Mouse (Mus musculus): ENCODE measurements around the gene D10Wsu102e.

DNA sequence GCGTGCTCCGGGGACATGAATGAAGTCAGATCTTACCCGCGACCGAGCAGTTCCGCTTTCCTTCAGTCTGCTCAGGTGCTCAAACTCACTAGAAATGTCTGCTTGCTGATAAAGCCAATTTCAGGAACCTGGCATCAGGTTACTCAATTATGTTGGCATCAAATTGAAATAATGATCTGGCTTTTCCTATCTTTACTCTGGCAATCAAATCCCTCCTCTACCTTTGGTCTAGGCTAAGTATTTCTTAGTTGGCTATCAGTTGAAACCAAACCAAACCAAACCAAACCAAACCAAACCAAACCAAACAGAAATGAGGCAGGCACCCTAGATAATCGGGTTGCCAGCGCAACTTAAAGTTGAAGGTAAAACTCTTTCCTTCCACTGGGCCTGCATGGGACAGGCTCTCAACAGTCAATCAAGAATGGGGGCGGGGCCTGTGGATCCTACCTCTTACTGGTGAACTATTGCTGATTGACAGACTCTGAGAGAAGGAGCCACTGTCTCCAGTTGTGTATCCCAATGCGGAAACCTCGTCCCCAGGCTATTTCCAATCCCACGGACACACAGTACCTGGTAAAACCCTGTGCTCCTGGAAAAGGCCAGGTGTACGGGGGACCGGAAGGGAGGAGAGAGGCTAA is 33.3 kb upstream of the D10Wsu102e start:
- no peak for TF ChIP-seq GATA1 (IDR thresholded peaks at IDR 0.05; ENCODE audit: borderline replicate concordance, low read length)
- TF ChIP-seq FLI1 (IDR thresholded peaks at IDR 0.05; ENCODE audit: low read length): no peak
